Mouse (Mus musculus) intestine, embryonic 14.5 days (tissue): ENCODE results near the gene Dusp15. TPM values are rescaled to one million over a fixed set of nuclear protein-coding genes. Genes with fewer than 3 reads are reported as not detected.

Source experiments
- ATAC-seq: fragments of 200-750 bp; cut with Nextera tagmentation; replicated peaks from 2 replicates; pipeline ENCODE4 v1.8.0; 2017; ENCODE audit warnings: low read depth, moderate number of reproducible peaks, moderate TSS enrichment, moderate library complexity; ENCODE audit not compliant: low FRiP score, low TSS enrichment
- DNase-seq: peaks from one replicate; pipeline ENCODE4 v3.0.0-alpha.2; 2018; ENCODE audit warnings: low spot score
- H3K27ac ChIP-seq: fragments of 300-500 bp; sonication (generic); 2 replicates; pipeline ENCODE4 v1.5.1; 2014; ENCODE audit warnings: low read depth, mild to moderate bottlenecking, control low read depth
- H3K27me3 ChIP-seq: fragments of 300-500 bp; sonication (generic); replicated peaks from 2 replicates; pipeline ENCODE4 v1.6.1; 2014; ENCODE audit warnings: low read length, control low read depth; ENCODE audit not compliant: control insufficient read depth, insufficient read depth
- H3K36me3 ChIP-seq: fragments of 300-500 bp; sonication (generic); 2 replicates; pipeline ENCODE4 v1.6.1; 2014; ENCODE audit warnings: low read length, control low read depth; ENCODE audit not compliant: control insufficient read depth, insufficient read depth
- H3K4me1 ChIP-seq: fragments of 300-500 bp; sonication (generic); replicated peaks from 2 replicates; pipeline ENCODE4 v1.6.1; 2014; ENCODE audit warnings: low read length, control low read depth, mixed read lengths; ENCODE audit not compliant: control insufficient read depth, insufficient read depth
- H3K4me2 ChIP-seq: fragments of 300-500 bp; sonication (generic); 2 replicates; pipeline ENCODE4 v1.6.1; 2014; ENCODE audit warnings: low read length
- H3K4me3 ChIP-seq: fragments of 300-500 bp; sonication (generic); 2 replicates; pipeline ENCODE4 v1.5.1; 2014; ENCODE audit warnings: low read depth, low read length, control low read depth, mixed read lengths
- H3K9ac ChIP-seq: fragments of 300-500 bp; sonication (generic); 2 replicates; pipeline ENCODE4 v1.6.1; 2014; ENCODE audit warnings: mild to moderate bottlenecking, low read length
- H3K9me3 ChIP-seq: fragments of 300-500 bp; sonication (generic); 2 replicates; pipeline ENCODE4 v1.6.1; 2016; ENCODE audit warnings: low read length, control low read depth; ENCODE audit not compliant: control insufficient read depth
- WGBS: fragments of 180-500 bp; shearing (Covaris S2); extraction: QIAGEN DNeasy Blood & Tissue Kit; methylation state at CpG from one replicate; pipeline ENCODE4 v1.1.7; 2014; 5-methylcytosine and 5-hydroxymethylcytosine counted together
- polyA plus RNA-seq: library from polyadenylated mRNA; unstranded; fragments of >200 nt; fragmentation: Nextera tagmentation; extraction: Ambion mirVana; gene quantifications from 2 replicates; pipeline ENCODE4 v1.2.1, GENCODE M21; 2014

Dusp15 gene
- polyA plus RNA-seq, 1 experiment from 2014 or later, result 0.09 TPM

GRCm38 (mm10) chr2:152927371-152927770 lies 24.1 kb downstream of the Dusp15 start:
- no peaks in the 10 kb centered on the region for H3K9me3 ChIP-seq
- no peak for ATAC-seq
- H3K4me2 ChIP-seq, result no peak overlapping the region
- DNase-seq, result no peak
- H3K9ac ChIP-seq, result no peak overlapping the region
- H3K36me3 ChIP-seq, result no peaks in the 10 kb centered on the region
- H3K27me3 ChIP-seq, result no peaks in the 10 kb centered on the region
- no peak overlapping the region for H3K4me3 ChIP-seq
- H3K27ac ChIP-seq, result no peak overlapping the region
- 35% methylated on average over 5 of the region's 5 CpGs for WGBS
- H3K4me1 ChIP-seq, result peaks cover 9% of the 10 kb centered on the region; the same call in 1 of the 2 replicates

- no peaks in the 10 kb centered on the region for H3K27me3 ChIP-seq
- H3K27ac ChIP-seq, result no peak overlapping the region
- no peak overlapping the region for H3K4me3 ChIP-seq
- 62% methylated on average over 9 of the region's 9 CpGs for WGBS
- H3K36me3 ChIP-seq, result no peaks in the 10 kb centered on the region
- peaks cover 9% of the 10 kb centered on the region; the same call in 1 of the 2 replicates for H3K4me1 ChIP-seq
- no peak overlapping the region for H3K9ac ChIP-seq
- no peaks in the 10 kb centered on the region for H3K9me3 ChIP-seq
- no peak overlapping the region for H3K4me2 ChIP-seq
- DNase-seq (no peak), ATAC-seq (no peak)
These were observed 24.6 kb downstream of the Dusp15 start for GRCm38 (mm10) chr2:152926896-152927295.

- H3K36me3 ChIP-seq, result no peaks in the 10 kb centered on the region
- no peak overlapping the region for H3K9ac ChIP-seq
- H3K4me2 ChIP-seq, result no peak overlapping the region
- H3K4me3 ChIP-seq, result no peak overlapping the region
- no peaks in the 10 kb centered on the region for H3K9me3 ChIP-seq
- H3K27ac ChIP-seq, result peak overlapping the region; percentile 54; the same call in 1 of the 2 replicates
- 59% methylated on average over 11 of the region's 11 CpGs for WGBS
- H3K4me1 ChIP-seq, result peaks cover 9% of the 10 kb centered on the region; the same call in 1 of the 2 replicates
- ATAC-seq (peak; percentile 36; the same call in 1 of the 2 replicates), DNase-seq (no peak)
- H3K27me3 ChIP-seq, result no peaks in the 10 kb centered on the region
These were observed 26.2 kb downstream of the Dusp15 start for GRCm38 (mm10) chr2:152925189-152925872.

GRCm38 (mm10) chr2:152924543-152924942 lies 27.0 kb downstream of the Dusp15 start:
- H3K4me1 ChIP-seq, result peaks cover 9% of the 10 kb centered on the region; the same call in 1 of the 2 replicates

GRCm38 (mm10) chr2:152924128-152924527 lies 27.4 kb downstream of the Dusp15 start:
- Histone ChIP-seq H3K4me3 (no peak overlapping the region), H3K9ac (no peak overlapping the region), H3K36me3 (no peaks in the 10 kb centered on the region), H3K27me3 (no peaks in the 10 kb centered on the region), H3K4me1 (peaks cover 9% of the 10 kb centered on the region; the same call in 1 of the 2 replicates), H3K4me2 (no peak overlapping the region), H3K27ac (no peak overlapping the region), H3K9me3 (no peaks in the 10 kb centered on the region)
- ATAC-seq, result no peak
- WGBS, result 63% methylated on average over 8 of the region's 8 CpGs
- no peak for DNase-seq

More at GRCm38 (mm10) chr2:152924543-152924942, 27.0 kb downstream of the Dusp15 start:
- no peaks in the 10 kb centered on the region for H3K27me3 ChIP-seq
- H3K9ac ChIP-seq, result no peak overlapping the region
- H3K4me3 ChIP-seq, result no peak overlapping the region
- no peak overlapping the region for H3K4me2 ChIP-seq
- ATAC-seq, result no peak
- WGBS, result 82% methylated on average over 5 of the region's 5 CpGs
- no peak overlapping the region for H3K27ac ChIP-seq
- H3K9me3 ChIP-seq, result no peaks in the 10 kb centered on the region
- no peaks in the 10 kb centered on the region for H3K36me3 ChIP-seq
- DNase-seq, result no peak

- ATAC-seq, result no peak
- H3K4me1 ChIP-seq, result peaks cover 11% of the 10 kb centered on the region; the same call in 1 of the 2 replicates
- H3K27ac ChIP-seq, result no peak overlapping the region
- no peak overlapping the region for H3K9ac ChIP-seq
- whole genome bisulfite sequencing, result 93% methylated on average over 3 of the region's 3 CpGs
- no peak overlapping the region for H3K4me3 ChIP-seq
- no peak overlapping the region for H3K4me2 ChIP-seq
- no peaks in the 10 kb centered on the region for H3K27me3 ChIP-seq
- no peak for DNase-seq
- H3K9me3 ChIP-seq, result no peaks in the 10 kb centered on the region
- H3K36me3 ChIP-seq, result no peaks in the 10 kb centered on the region
These were observed 27.9 kb downstream of the Dusp15 start for GRCm38 (mm10) chr2:152923621-152924020.

GRCm38 (mm10) chr2:152922376-152922775 lies 29.1 kb downstream of the Dusp15 start:
- no peaks in the 10 kb centered on the region for H3K27me3 ChIP-seq
- ATAC-seq (no peak), DNase-seq (no peak)
- H3K9ac ChIP-seq, result no peak overlapping the region
- no peaks in the 10 kb centered on the region for H3K9me3 ChIP-seq
- peaks cover 19% of the 10 kb centered on the region; the same call in 1 of the 2 replicates for H3K4me1 ChIP-seq
- H3K27ac ChIP-seq, result no peak overlapping the region
- WGBS, result 33% methylated on average over 7 of the region's 7 CpGs
- H3K4me3 ChIP-seq, result no peak overlapping the region
- no peak overlapping the region for H3K4me2 ChIP-seq
- no peaks in the 10 kb centered on the region for H3K36me3 ChIP-seq

GRCm38 (mm10) chr2:152917671-152918070 lies 33.8 kb downstream of the Dusp15 start:
- Histone ChIP-seq H3K9me3 (no peaks in the 10 kb centered on the region), H3K27me3 (peaks cover 16% of the 10 kb centered on the region), H3K4me3 (no peak overlapping the region), H3K27ac (no peak overlapping the region), H3K9ac (no peak overlapping the region), H3K4me2 (no peak overlapping the region), H3K4me1 (peaks cover 16% of the 10 kb centered on the region; the same call in 1 of the 2 replicates), H3K36me3 (no peaks in the 10 kb centered on the region)
- DNase-seq, result no peak
- no peak for ATAC-seq
- 42% methylated on average over 9 of the region's 9 CpGs for WGBS

GRCm38 (mm10) chr2:152916111-152916510 lies 35.4 kb downstream of the Dusp15 start:
- H3K4me2 ChIP-seq, result no peak overlapping the region
- H3K4me1 ChIP-seq, result peaks cover 16% of the 10 kb centered on the region; the same call in 1 of the 2 replicates

More at GRCm38 (mm10) chr2:152916111-152916510, 35.4 kb downstream of the Dusp15 start:
- ATAC-seq (no peak), DNase-seq (no peak)
- whole genome bisulfite sequencing, result 55% methylated on average over 5 of the region's 5 CpGs
- no peak overlapping the region for H3K27ac ChIP-seq
- no peak overlapping the region for H3K4me3 ChIP-seq
- no peak overlapping the region for H3K9ac ChIP-seq
- no peaks in the 10 kb centered on the region for H3K36me3 ChIP-seq
- H3K27me3 ChIP-seq, result peaks cover 31% of the 10 kb centered on the region
- H3K9me3 ChIP-seq, result no peaks in the 10 kb centered on the region
